Comparison of ENCODE assay signal across 21 mouse cellular contexts in genomic region chr9:118191276-118191675, GRCm38 (mm10). TPM values are rescaled to one million over a fixed set of nuclear protein-coding genes. Genes with fewer than 3 reads are reported as not detected.
A peak's percentile ranks its signal among the peaks of the same experiment; 100 is the strongest.
DNase-seq lines count a peak whose midpoint lies in the region; ATAC-seq and TF ChIP-seq lines count a peak whose summit lies in the region.
"Had no signal": no experiment of that assay in that cellular context is flagged by ENCODE, and none has a peak within 500 bp of the region (broad histone marks: within the 10 kb centered on the region; RNA-seq: fewer than 3 reads in every experiment).

No protein-coding gene starts in this region.

- peak overlapping the region; percentile 46 for H3K4me3 ChIP-seq in megakaryocyte, embryonic 14.5 days (replicated peaks)
- no peak overlapping the region for H3K4me3 ChIP-seq in midbrain, embryonic 11.5 days (ENCODE audit: low read depth, low read length)
- H3K4me3 ChIP-seq in midbrain, embryonic 10.5 days = no peak overlapping the region
- H3K4me3 ChIP-seq in CH12.LX (replicated peaks in 1 of 3; ENCODE audit: low read depth in 2 of 3, low read length in 2 of 3, poor library complexity in 1 of 3) = no peak overlapping the region

- intact Hi-C loops in heart, postnatal 10 days (cut with DNase I) = no loop called here

- 81% methylated on average over 10 of the region's 10 CpGs for whole genome bisulfite sequencing in midbrain, embryonic 11.5 days
- WGBS in midbrain, embryonic 10.5 days = 82% methylated on average over 10 of the region's 10 CpGs

- H3K36me3 ChIP-seq in megakaryocyte, embryonic 14.5 days (replicated peaks; ENCODE audit: low read length) = no peaks in the 10 kb centered on the region
- no peaks in the 10 kb centered on the region for H3K36me3 ChIP-seq in midbrain, embryonic 11.5 days (ENCODE audit: control insufficient read depth, insufficient read depth, low read length)
- no peaks in the 10 kb centered on the region for H3K36me3 ChIP-seq in midbrain, embryonic 10.5 days
- H3K36me3 ChIP-seq in CH12.LX (replicated peaks in 1 of 2; ENCODE audit: control insufficient read depth in 1 of 2, insufficient read depth in 1 of 2, low read length in 1 of 2) = no peaks in the 10 kb centered on the region
- H3K36me3 ChIP-seq: G1E had no signal

- dilution Hi-C loops in CH12.LX (cut with MboI; ENCODE audit: extremely low pct_ligation_motif_present, extremely low pct_unique_long_range_greater_than_20kb, low sequenced_read_pairs) = no loop called here

- peaks cover 9% of the 10 kb centered on the region for H3K9me3 ChIP-seq in megakaryocyte, embryonic 14.5 days
- no peaks in the 10 kb centered on the region for H3K9me3 ChIP-seq in midbrain, embryonic 11.5 days (ENCODE audit: control insufficient read depth, low read length)
- no peaks in the 10 kb centered on the region for H3K9me3 ChIP-seq in midbrain, embryonic 10.5 days (replicated peaks)
- peaks cover 4% of the 10 kb centered on the region for H3K9me3 ChIP-seq in CH12.LX (replicated peaks; ENCODE audit: low read length)

- no peak for TF ChIP-seq CTCF in CH12.LX (conservative IDR thresholded peaks at IDR 0.05 in 1 of 2, IDR thresholded peaks at IDR 0.05 in 1 of 2; ENCODE audit: low read depth in 2 of 2, low read length in 2 of 2)

- no peak overlapping the region for H3K4me2 ChIP-seq in midbrain, embryonic 11.5 days
- no peak overlapping the region for H3K4me2 ChIP-seq in CH12.LX (ENCODE audit: insufficient read depth, low read depth, poor library complexity, severe bottlenecking)

- TF ChIP-seq POLR2A in CH12.LX (IDR thresholded peaks at IDR 0.05; ENCODE audit: low read depth, low read length) = no peak

- peaks cover 2% of the 10 kb centered on the region for H3K27me3 ChIP-seq in megakaryocyte, embryonic 14.5 days (replicated peaks)
- H3K27me3 ChIP-seq in midbrain, embryonic 11.5 days (ENCODE audit: control insufficient read depth, insufficient read depth, low read length) = no peaks in the 10 kb centered on the region
- no peaks in the 10 kb centered on the region for H3K27me3 ChIP-seq in midbrain, embryonic 10.5 days (ENCODE audit: low read depth, poor library complexity, severe bottlenecking)
- no peaks in the 10 kb centered on the region for H3K27me3 ChIP-seq in CH12.LX (replicated peaks)

- TF ChIP-seq EP300 in CH12.LX (IDR thresholded peaks at IDR 0.05; ENCODE audit: low read length) = peak; percentile 37; the same call in 1 of the 2 replicates

- no peaks in the 10 kb centered on the region for H3K79me2 ChIP-seq in CH12.LX (replicated peaks; ENCODE audit: control insufficient read depth, extremely low read depth, insufficient read depth, poor library complexity, severe bottlenecking)

- no peak for TF ChIP-seq RAD21 in CH12.LX (IDR thresholded peaks at IDR 0.05; ENCODE audit: low read depth, low read length)

- H3K9ac ChIP-seq in midbrain, embryonic 11.5 days (ENCODE audit: low read length) = no peak overlapping the region
- no peak overlapping the region for H3K9ac ChIP-seq in CH12.LX (ENCODE audit: insufficient read depth, low read depth)

- DNase-seq in heart, adult 11 months = peak; percentile 52
- DNase-seq in heart, postnatal 10 days = no peak
- peak; percentile 82 for DNase-seq in midbrain, embryonic 11.5 days (ENCODE audit: low spot score, missing footprints)
- no peak for DNase-seq in midbrain, embryonic 10.5 days (ENCODE audit: low spot score)
- no peak for DNase-seq in CH12.LX (ENCODE audit: extremely low read depth)
- DNase-seq in frontal cortex, postnatal 14 days (ENCODE audit: low spot score in 2 of 2) = no peak
- DNase-seq: adrenal gland, adult 2 months; adrenal gland, adult 8-10 months; adrenal gland, postnatal 10 days; adrenal gland, postnatal 14 days; adrenal gland, postnatal 25 days; adrenal gland, postnatal 36 days; B cell, adult 2 months; cerebellum, adult 11 months; cerebellum, adult 11-12 months; cerebellum, adult 18-20 months had no signal

- in situ Hi-C loops in CH12.LX (cut with MboI; ENCODE audit: low pct_ligation_motif_present, low pct_unique_long_range_greater_than_20kb, low sequenced_read_pairs) = no loop called here

- H3K4me1 ChIP-seq in megakaryocyte, embryonic 14.5 days = no peaks in the 10 kb centered on the region
- no peaks in the 10 kb centered on the region for H3K4me1 ChIP-seq in midbrain, embryonic 11.5 days (ENCODE audit: control insufficient read depth, insufficient read depth, low read length)
- no peaks in the 10 kb centered on the region for H3K4me1 ChIP-seq in midbrain, embryonic 10.5 days
- H3K4me1 ChIP-seq in CH12.LX (ENCODE audit: control insufficient read depth in 1 of 2, insufficient read depth in 2 of 2) = peaks cover 14 to 17% of the 10 kb centered on the region in 2 experiments

- no peak overlapping the region for H3K27ac ChIP-seq in midbrain, embryonic 11.5 days (ENCODE audit: low read depth, low read length)
- no peak overlapping the region for H3K27ac ChIP-seq in midbrain, embryonic 10.5 days (replicated peaks)
- H3K27ac ChIP-seq in CH12.LX (ENCODE audit: insufficient read depth, low read depth) = no peak overlapping the region

- ATAC-seq in megakaryocyte, adult 5-6 weeks (ENCODE audit: poor library complexity, severe bottlenecking) = no peak
- no peak for ATAC-seq in midbrain, embryonic 11.5 days (ENCODE audit: low FRiP score)
- ATAC-seq: activated CD4-positive, CD25-positive, alpha-beta regulatory T cell, adult 4 months; CD4-positive, CD25-positive, alpha-beta regulatory T cell, adult 4 months had no signal

TF ChIP-seq in CH12.LX, 34 proteins besides CTCF, POLR2A, EP300 and RAD21:
- TF ChIP-seq E2F4 (IDR thresholded peaks at IDR 0.05; ENCODE audit: insufficient replicate concordance, low read depth, low read length) = no peak
- peak; percentile 42; the same call in 1 of the 2 replicates for TF ChIP-seq TCF12 (IDR thresholded peaks at IDR 0.05; ENCODE audit: low read depth, low read length)

RNA-seq across cellular contexts. Expression of gene Cmc1, which starts 41.3 kb away (rescaled TPM):
- 10 to 100 TPM; 24.0 to 28.3 TPM for total RNA-seq in heart, postnatal 10 days (2021)
- polyA plus RNA-seq in megakaryocyte, embryonic 14.5 days (2012; ENCODE audit: insufficient read depth, low replicate concordance) = 2.6 and 11.6 TPM in 2 replicates
- 46.5 and 55.2 TPM in 2 replicates for total RNA-seq in megakaryocyte, adult 5-6 weeks (2015)
- total RNA-seq in megakaryocyte, adult 5-6 weeks (2017) = 38.6 and 41.7 TPM in 2 replicates
- polyA plus RNA-seq in midbrain, embryonic 11.5 days (2014; fragmentation: Nextera tagmentation; extraction: Ambion mirVana) = 40.1 and 41.5 TPM in 2 replicates
- polyA plus RNA-seq in midbrain, embryonic 10.5 days (2016; fragmentation: Nextera tagmentation; extraction: Ambion mirVana) = 30.7 and 35.0 TPM in 2 replicates
- total RNA-seq in CH12.LX (2012; rRNA removed) = 21.6 and 24.7 TPM in 2 replicates
- total RNA-seq in CH12.LX (2014; rRNA removed) = 16.1 and 17.1 TPM in 2 replicates
- 18.0 and 18.2 TPM in 2 replicates for polyA plus RNA-seq in CH12.LX (2012; ENCODE audit: insufficient read length, low read depth)

Comparison
In these comparisons a context has a peak if more than half of its experiments do, and no peak if none do; other contexts are left out.
1. DNase-seq: peak in heart, adult 11 months (single experiment) and midbrain, embryonic 11.5 days (single experiment); none in heart, postnatal 10 days (0 of 2), midbrain, embryonic 10.5 days (single experiment), CH12.LX (single experiment) and frontal cortex, postnatal 14 days (0 of 2).